Mouse (Mus musculus): ENCODE data around the gene Iscu. TPM values are rescaled to one million over a fixed set of nuclear protein-coding genes. Genes with fewer than 3 reads are reported as not detected.

Iscu gene
- polyA plus RNA-seq, 1 experiment from 2014 or later, result 88.6 TPM

GRCm38 (mm10) chr5:113735023-113735344, 37.6 kb upstream of the Iscu start:
- peak overlapping the region; percentile 66 for H3K4me3 ChIP-seq (replicated peaks)
- peak overlapping the region; percentile 98 for H3K27ac ChIP-seq (replicated peaks)
- peaks cover 38% of the 10 kb centered on the region for H3K4me1 ChIP-seq
- WGBS, result 32% methylated on average over 7 of the region's 7 CpGs
- no peaks in the 10 kb centered on the region for H3K9me3 ChIP-seq (replicated peaks)
- H3K9ac ChIP-seq (replicated peaks), result peak overlapping the region; percentile 21
- H3K4me2 ChIP-seq, result peak overlapping the region; percentile 86
- peaks cover 19% of the 10 kb centered on the region for H3K36me3 ChIP-seq
- no peaks in the 10 kb centered on the region for H3K27me3 ChIP-seq (replicated peaks)
- ATAC-seq (ENCODE audit: low FRiP score), result 0 out of 2 replicates have a peak, but pooled peaks have one; percentile 33

- H3K4me2 ChIP-seq, result peak within 1 kb of the TSS; percentile 86
- H3K4me1 ChIP-seq, result peaks cover 33% of the 10 kb centered on the region
- no peaks in the 10 kb centered on the region for H3K9me3 ChIP-seq (replicated peaks)
- H3K9ac ChIP-seq (replicated peaks), result peak within 1 kb of the TSS; percentile 74
- H3K27me3 ChIP-seq (replicated peaks), result no peaks in the 10 kb centered on the region
- under 1% methylated on average over 69 of the region's 71 CpGs for WGBS
- peak within 1 kb of the TSS; percentile 98 for H3K27ac ChIP-seq (replicated peaks)
- H3K36me3 ChIP-seq, result peaks cover 24% of the 10 kb centered on the region
- peak; percentile 94 for ATAC-seq (ENCODE audit: low FRiP score)
- peak within 1 kb of the TSS; percentile 66 for H3K4me3 ChIP-seq (replicated peaks)
Measured at GRCm38 (mm10) chr5:113735345-113736112, 37.0 kb upstream of the Iscu start, which contains the start of gene Ficd. Gene Ficd, plus strand, starts transcription at chr5:113735803.

GRCm38 (mm10) chr5:113736113-113736502, 36.4 kb upstream of the Iscu start:
- no peaks in the 10 kb centered on the region for H3K27me3 ChIP-seq (replicated peaks)
- ATAC-seq (ENCODE audit: low FRiP score), result peak; percentile 32; the same call in 1 of the 2 replicates
- peaks cover 28% of the 10 kb centered on the region for H3K4me1 ChIP-seq
- peaks cover 29% of the 10 kb centered on the region for H3K36me3 ChIP-seq
- 3% methylated on average over 10 of the region's 10 CpGs for WGBS
- peak overlapping the region; percentile 74 for H3K9ac ChIP-seq (replicated peaks)
- H3K9me3 ChIP-seq (replicated peaks), result no peaks in the 10 kb centered on the region
- H3K4me3 ChIP-seq (replicated peaks), result peak overlapping the region; percentile 66
- H3K27ac ChIP-seq (replicated peaks), result peak overlapping the region; percentile 98
- peak overlapping the region; percentile 86 for H3K4me2 ChIP-seq

- Histone ChIP-seq H3K4me1 (peaks cover 28% of the 10 kb centered on the region), H3K27me3 (replicated peaks) (no peaks in the 10 kb centered on the region), H3K4me3 (replicated peaks) (peak overlapping the region; percentile 66), H3K27ac (replicated peaks) (peak overlapping the region; percentile 98), H3K36me3 (peaks cover 34% of the 10 kb centered on the region), H3K9me3 (replicated peaks) (no peaks in the 10 kb centered on the region), H3K4me2 (peak overlapping the region; percentile 86), H3K9ac (replicated peaks) (peak overlapping the region; percentile 74)
- WGBS, result 41% methylated on average over 15 of the region's 15 CpGs
- no peak for ATAC-seq (ENCODE audit: low FRiP score)
Measured at GRCm38 (mm10) chr5:113736522-113737164, 35.9 kb upstream of the Iscu start.

- no peak overlapping the region for H3K4me3 ChIP-seq (replicated peaks)
- H3K27ac ChIP-seq (replicated peaks), result no peak overlapping the region
- H3K36me3 ChIP-seq, result peaks cover 45% of the 10 kb centered on the region
- 92% methylated on average over 11 of the region's 11 CpGs for WGBS
- no peak overlapping the region for H3K9ac ChIP-seq (replicated peaks)
- peaks cover 28% of the 10 kb centered on the region for H3K4me1 ChIP-seq
- ATAC-seq (ENCODE audit: low FRiP score), result no peak
- H3K27me3 ChIP-seq (replicated peaks), result no peaks in the 10 kb centered on the region
- H3K9me3 ChIP-seq (replicated peaks), result no peaks in the 10 kb centered on the region
- no peak overlapping the region for H3K4me2 ChIP-seq
Measured at GRCm38 (mm10) chr5:113737607-113738237, 34.8 kb upstream of the Iscu start.

GRCm38 (mm10) chr5:113747629-113748028, 24.9 kb upstream of the Iscu start:
- ATAC-seq (ENCODE audit: low FRiP score), result no peak
- H3K27me3 ChIP-seq (replicated peaks), result no peaks in the 10 kb centered on the region
- no peak overlapping the region for H3K9ac ChIP-seq (replicated peaks)
- no peak overlapping the region for H3K4me2 ChIP-seq
- H3K36me3 ChIP-seq, result peaks cover 98% of the 10 kb centered on the region
- 96% methylated on average over 5 of the region's 5 CpGs for WGBS
- H3K4me3 ChIP-seq (replicated peaks), result no peak overlapping the region
- no peak overlapping the region for H3K27ac ChIP-seq (replicated peaks)
- H3K4me1 ChIP-seq, result no peaks in the 10 kb centered on the region
- H3K9me3 ChIP-seq (replicated peaks), result no peaks in the 10 kb centered on the region

- WGBS, result 96% methylated on average over 13 of the region's 13 CpGs
- Histone ChIP-seq H3K27me3 (replicated peaks) (no peaks in the 10 kb centered on the region), H3K4me1 (no peaks in the 10 kb centered on the region), H3K4me2 (no peak overlapping the region), H3K27ac (replicated peaks) (no peak overlapping the region), H3K4me3 (replicated peaks) (no peak overlapping the region), H3K9me3 (replicated peaks) (no peaks in the 10 kb centered on the region), H3K36me3 (peaks cover 98% of the 10 kb centered on the region), H3K9ac (replicated peaks) (no peak overlapping the region)
- ATAC-seq (ENCODE audit: low FRiP score), result no peak
Measured at GRCm38 (mm10) chr5:113748556-113749331, 23.8 kb upstream of the Iscu start.

- peaks cover 99% of the 10 kb centered on the region for H3K36me3 ChIP-seq
- no peak for ATAC-seq (ENCODE audit: low FRiP score)
- no peak overlapping the region for H3K27ac ChIP-seq (replicated peaks)
- WGBS, result 86% methylated on average over 9 of the region's 9 CpGs
- no peak overlapping the region for H3K4me3 ChIP-seq (replicated peaks)
- H3K27me3 ChIP-seq (replicated peaks), result no peaks in the 10 kb centered on the region
- no peaks in the 10 kb centered on the region for H3K9me3 ChIP-seq (replicated peaks)
- H3K4me1 ChIP-seq, result no peaks in the 10 kb centered on the region
- H3K9ac ChIP-seq (replicated peaks), result no peak overlapping the region
- H3K4me2 ChIP-seq, result no peak overlapping the region
Measured at GRCm38 (mm10) chr5:113751521-113752157, 20.9 kb upstream of the Iscu start.

GRCm38 (mm10) chr5:113755347-113756030, 17.1 kb upstream of the Iscu start:
- 93% methylated on average over 15 of the region's 15 CpGs for WGBS
- H3K4me1 ChIP-seq, result no peaks in the 10 kb centered on the region
- ATAC-seq (ENCODE audit: low FRiP score), result no peak
- H3K27me3 ChIP-seq (replicated peaks), result no peaks in the 10 kb centered on the region
- no peak overlapping the region for H3K27ac ChIP-seq (replicated peaks)
- no peaks in the 10 kb centered on the region for H3K9me3 ChIP-seq (replicated peaks)
- H3K36me3 ChIP-seq, result peaks cover 98% of the 10 kb centered on the region
- no peak overlapping the region for H3K9ac ChIP-seq (replicated peaks)
- no peak overlapping the region for H3K4me2 ChIP-seq
- no peak overlapping the region for H3K4me3 ChIP-seq (replicated peaks)

GRCm38 (mm10) chr5:113761585-113761984, 11.0 kb upstream of the Iscu start:
- H3K4me1 ChIP-seq, result no peaks in the 10 kb centered on the region
- H3K9me3 ChIP-seq (replicated peaks), result no peaks in the 10 kb centered on the region
- no peak overlapping the region for H3K9ac ChIP-seq (replicated peaks)
- ATAC-seq (ENCODE audit: low FRiP score), result no peak
- H3K27ac ChIP-seq (replicated peaks), result no peak overlapping the region
- H3K4me3 ChIP-seq (replicated peaks), result no peak overlapping the region
- no peaks in the 10 kb centered on the region for H3K27me3 ChIP-seq (replicated peaks)
- 94% methylated on average over 2 of the region's 2 CpGs for WGBS
- H3K36me3 ChIP-seq, result peaks cover 68% of the 10 kb centered on the region
- no peak overlapping the region for H3K4me2 ChIP-seq
